ENCODE assay signal across 10 mouse cellular contexts in genomic region chr3:102735638-102736037, GRCm38 (mm10). TPM values are rescaled to one million over a fixed set of nuclear protein-coding genes. Genes with fewer than 3 reads are reported as not detected.
DNase-seq lines count a peak whose midpoint lies in the region; ATAC-seq and TF ChIP-seq lines count a peak whose summit lies in the region.
"Had no signal": no experiment of that assay in that cellular context is flagged by ENCODE, and none has a peak within 500 bp of the region (broad histone marks: within the 10 kb centered on the region; RNA-seq: fewer than 3 reads in every experiment).

No protein-coding gene starts in this region.

- peaks cover 2% of the 10 kb centered on the region; the same call in 1 of the 2 replicates for H3K36me3 ChIP-seq in heart, adult 2 months (ENCODE audit: control insufficient read depth, insufficient read depth, low read length)
- no peaks in the 10 kb centered on the region for H3K36me3 ChIP-seq in ES-Bruce4 (ENCODE audit: control insufficient read depth, insufficient read depth, low read length, poor library complexity, severe bottlenecking)
- no peaks in the 10 kb centered on the region for H3K36me3 ChIP-seq in forebrain, postnatal 0 days (ENCODE audit: insufficient read depth)
- no peaks in the 10 kb centered on the region for H3K36me3 ChIP-seq in liver, embryonic 15.5 days (replicated peaks)

- TF ChIP-seq EP300 in heart, adult 2 months (IDR thresholded peaks at IDR 0.05; ENCODE audit: insufficient read depth, low read depth, low read length): no peak
- no peak for TF ChIP-seq EP300 in ES-Bruce4 (IDR thresholded peaks at IDR 0.05; ENCODE audit: insufficient read depth, low read depth, low read length)

- no peak for TF ChIP-seq CTCF in heart, adult 2 months (IDR thresholded peaks at IDR 0.05)
- no peak for TF ChIP-seq CTCF in ES-Bruce4 (IDR thresholded peaks at IDR 0.05; ENCODE audit: low read depth, low read length)
- no peak for TF ChIP-seq CTCF in forebrain, postnatal 0 days (IDR thresholded peaks at IDR 0.05; ENCODE audit: low read depth)

- no peak for DNase-seq in heart, adult 2 months
- DNase-seq in heart, postnatal 4 days: no peak
- DNase-seq in forebrain, postnatal 0 days: peak; percentile 21
- no peak for DNase-seq in frontal cortex, postnatal 10 days (ENCODE audit: low spot score in 2 of 2)
- DNase-seq in adrenal gland, adult 8-10 months: no peak
- no peak for DNase-seq in B cell, adult 2 months
- DNase-seq: cerebellum, adult 11 months had no signal

- peak overlapping the region; percentile 77 for H3K27ac ChIP-seq in heart, adult 2 months
- no peak overlapping the region for H3K27ac ChIP-seq in ES-Bruce4 (ENCODE audit: insufficient read depth, low read length)
- 0 out of 2 replicates have a peak overlapping the region, but pooled peaks have one; percentile 74 for H3K27ac ChIP-seq in forebrain, postnatal 0 days (ENCODE audit: low read depth, low read length)
- no peak overlapping the region for H3K27ac ChIP-seq in liver, embryonic 15.5 days (replicated peaks)

- H3K9ac ChIP-seq in heart, adult 2 months (ENCODE audit: low read depth, low read length): no peak overlapping the region
- peak overlapping the region; percentile 83 for H3K9ac ChIP-seq in ES-Bruce4 (ENCODE audit: low read depth, poor library complexity, severe bottlenecking)
- peak overlapping the region; percentile 79 for H3K9ac ChIP-seq in forebrain, postnatal 0 days
- H3K9ac ChIP-seq in liver, embryonic 15.5 days: no peak overlapping the region

- peak; percentile 37; the same call in 1 of the 2 replicates for ATAC-seq in forebrain, postnatal 0 days
- ATAC-seq in liver, embryonic 15.5 days (ENCODE audit: insufficient read depth): no peak

- peaks cover 23% of the 10 kb centered on the region for H3K4me1 ChIP-seq in heart, adult 2 months (ENCODE audit: control insufficient read depth, insufficient read depth, low read length)
- H3K4me1 ChIP-seq in ES-Bruce4 (ENCODE audit: control insufficient read depth, insufficient read depth, low read length): no peaks in the 10 kb centered on the region
- H3K4me1 ChIP-seq in forebrain, postnatal 0 days (ENCODE audit: insufficient read depth): peaks cover 8% of the 10 kb centered on the region; the same call in 1 of the 2 replicates
- H3K4me1 ChIP-seq in liver, embryonic 15.5 days (replicated peaks): peaks cover 21% of the 10 kb centered on the region

- no peaks in the 10 kb centered on the region for H3K79me2 ChIP-seq in heart, adult 2 months (replicated peaks; ENCODE audit: control insufficient read depth, insufficient read depth, low read length)

- no peaks in the 10 kb centered on the region for H3K27me3 ChIP-seq in heart, adult 2 months (ENCODE audit: control insufficient read depth, insufficient read depth, low read length)
- no peaks in the 10 kb centered on the region for H3K27me3 ChIP-seq in ES-Bruce4 (ENCODE audit: control insufficient read depth, insufficient read depth, low read length, poor library complexity, severe bottlenecking)
- no peaks in the 10 kb centered on the region for H3K27me3 ChIP-seq in forebrain, postnatal 0 days (ENCODE audit: insufficient read depth, low read length)
- H3K27me3 ChIP-seq in liver, embryonic 15.5 days: peaks cover 41% of the 10 kb centered on the region

- intact Hi-C loops in heart, adult 2 months (cut with DNase I): loop anchor here (10.0 kb wide), 1 partner anchor 259 kb away; the partner anchor contains the start of gene Sike1

- WGBS in heart, adult 2 months: 51% methylated on average over 6 of the region's 6 CpGs
- whole genome bisulfite sequencing in forebrain, postnatal 0 days: 42% methylated on average over 6 of the region's 6 CpGs
- WGBS in liver, embryonic 15.5 days (ENCODE audit: insufficient replicate concordance): 43% methylated on average over 6 of the region's 6 CpGs

- peak overlapping the region; percentile 72 for H3K4me2 ChIP-seq in forebrain, postnatal 0 days (ENCODE audit: low read depth)
- peak overlapping the region; percentile 75 for H3K4me2 ChIP-seq in liver, embryonic 15.5 days

- H3K9me3 ChIP-seq in ES-Bruce4 (replicated peaks; ENCODE audit: control insufficient read depth, insufficient read depth, low read length, poor library complexity, severe bottlenecking): no peaks in the 10 kb centered on the region
- no peaks in the 10 kb centered on the region for H3K9me3 ChIP-seq in forebrain, postnatal 0 days (ENCODE audit: low read length)
- no peaks in the 10 kb centered on the region for H3K9me3 ChIP-seq in liver, embryonic 15.5 days (replicated peaks)

- no peak for TF ChIP-seq POLR2A in heart, adult 2 months (IDR thresholded peaks at IDR 0.05; ENCODE audit: insufficient read depth, low read depth, low read length)
- TF ChIP-seq POLR2A in ES-Bruce4 (IDR thresholded peaks at IDR 0.05; ENCODE audit: insufficient read depth, low read length): no peak

- peak overlapping the region; percentile 72 for H3K4me3 ChIP-seq in heart, adult 2 months
- H3K4me3 ChIP-seq in ES-Bruce4 (ENCODE audit: low read depth, low read length): no peak overlapping the region
- peak overlapping the region; percentile 76 for H3K4me3 ChIP-seq in forebrain, postnatal 0 days (ENCODE audit: low read depth, low read length)
- peak overlapping the region; percentile 58 for H3K4me3 ChIP-seq in liver, embryonic 15.5 days (replicated peaks)

RNA-seq across cellular contexts. Expression of gene Tspan2, which starts 1.3 kb away (rescaled TPM):
- 1 to 10 TPM; 8.4 to 9.4 TPM for total RNA-seq in heart, adult 2 months (2021)
- polyA plus RNA-seq in heart, adult 2 months (2012; rRNA removed): 4.2 and 9.8 TPM in 2 replicates
- 10 to 100 TPM; 49.5 to 50.6 TPM for total RNA-seq in heart, postnatal 4 days (2021)
- 9.2 and 9.3 TPM in 2 replicates for polyA plus RNA-seq in ES-Bruce4 (2011; ENCODE audit: insufficient read depth, insufficient read length, low read depth, missing spikeins)
- 12.7 and 14.0 TPM in 2 replicates for total RNA-seq in forebrain, postnatal 0 days (2014; rRNA removed)
- polyA plus RNA-seq in forebrain, postnatal 0 days (2015; fragmentation: Nextera tagmentation; extraction: Ambion mirVana): 7.0 and 10.1 TPM in 2 replicates
- polyA plus RNA-seq in liver, embryonic 15.5 days (2015; fragmentation: Nextera tagmentation; extraction: Ambion mirVana): 1.9 TPM in 2 replicates
- total RNA-seq in adrenal gland, adult 8-10 months (2022): 1 to 10 TPM; 4.8 to 10.0 (median 7.3) TPM

RNA-seq across cellular contexts. Expression of gene Tshb, which starts 46.9 kb away (rescaled TPM):
- not detected for total RNA-seq in heart, adult 2 months (2021)
- polyA plus RNA-seq in heart, adult 2 months (2012; rRNA removed): not detected in 2 replicates
- not detected for total RNA-seq in heart, postnatal 4 days (2021)
- not detected in 2 replicates for polyA plus RNA-seq in ES-Bruce4 (2011; ENCODE audit: insufficient read depth, insufficient read length, low read depth, missing spikeins)
- not detected in 2 replicates for total RNA-seq in forebrain, postnatal 0 days (2014; rRNA removed)
- 0.11 and 0.14 TPM in 2 replicates for polyA plus RNA-seq in forebrain, postnatal 0 days (2015; fragmentation: Nextera tagmentation; extraction: Ambion mirVana)
- polyA plus RNA-seq in liver, embryonic 15.5 days (2015; fragmentation: Nextera tagmentation; extraction: Ambion mirVana): not detected in 2 replicates
- not detected for total RNA-seq in adrenal gland, adult 8-10 months (2022)
- total RNA-seq: layer of hippocampus, postnatal 14 days had no signal

Comparison
In these comparisons a context has a peak if more than half of its experiments do, and no peak if none do; other contexts are left out.
1. H3K27ac ChIP-seq: peak in heart, adult 2 months (single experiment) and forebrain, postnatal 0 days (single experiment); none in ES-Bruce4 (single experiment) and liver, embryonic 15.5 days (single experiment).
2. H3K9ac ChIP-seq: peak in ES-Bruce4 (single experiment) and forebrain, postnatal 0 days (single experiment); none in heart, adult 2 months (single experiment) and liver, embryonic 15.5 days (single experiment).